Mouse (Mus musculus) mouse embryonic stem cell (cell line): ENCODE data around the gene Mfn1.

Source experiments
- in situ Hi-C, 2 experiments: fragments of 300-500 bp; cut with MboI; formaldehyde crosslinking; loops; 1 replicate in 1 of 2; 3 replicates in 1 of 2; pipeline ENCODE4 v1.14.3; 2019 to 2020; ENCODE audit warnings: low sequenced_read_pairs in 2 of 2, low pct_unique_long_range_greater_than_20kb in 1 of 2, mixed read lengths in 1 of 2; ENCODE audit not compliant: unreplicated experiment in 1 of 2

The Mfn1 gene

GRCm38 (mm10) chr3:32529303-32529898, at the start of gene Mfn1:
Gene Mfn1, plus strand, starts transcription at chr3:32529465.
- in situ Hi-C loops = no loop called here

GRCm38 (mm10) chr3:32479961-32480360, 49.3 kb upstream of the Mfn1 start:
- in situ Hi-C loops = no loop called here

GRCm38 (mm10) chr3:32483035-32483434, 46.2 kb upstream of the Mfn1 start:
- in situ Hi-C loops = no loop called here

- in situ Hi-C loops = no loop called here
These were observed 42.7 kb upstream of the Mfn1 start for GRCm38 (mm10) chr3:32486543-32486942.

GRCm38 (mm10) chr3:32488172-32488571, 41.1 kb upstream of the Mfn1 start:
- in situ Hi-C loops = no loop called here

GRCm38 (mm10) chr3:32490076-32490927, 39.0 kb upstream of the Mfn1 start:
- in situ Hi-C loops = no loop called here

- in situ Hi-C loops = no loop called here
These were observed 38.3 kb upstream of the Mfn1 start for GRCm38 (mm10) chr3:32490928-32491315.

GRCm38 (mm10) chr3:32492097-32493090, 36.9 kb upstream of the Mfn1 start, which contains the start of gene Kcnmb3:
Gene Kcnmb3, minus strand, starts transcription at chr3:32492231.
- in situ Hi-C loops = no loop called here

GRCm38 (mm10) chr3:32494387-32495087, 34.7 kb upstream of the Mfn1 start:
- in situ Hi-C loops = no loop called here

- in situ Hi-C loops = no loop called here
These were observed 34.0 kb upstream of the Mfn1 start for GRCm38 (mm10) chr3:32495088-32495770.

- in situ Hi-C loops = no loop called here
These were observed 33.2 kb upstream of the Mfn1 start for GRCm38 (mm10) chr3:32495856-32496710.

GRCm38 (mm10) chr3:32496711-32497070, 32.6 kb upstream of the Mfn1 start:
- in situ Hi-C loops = no loop called here

- in situ Hi-C loops = loop anchor here (5.0 to 10.0 kb wide), 2 partner anchors 113 to 126 kb away; no protein-coding TSS in a partner anchor
These were observed 28.9 kb upstream of the Mfn1 start for GRCm38 (mm10) chr3:32500346-32500745.

GRCm38 (mm10) chr3:32505841-32506240, 23.4 kb upstream of the Mfn1 start:
- in situ Hi-C loops = loop anchor here in 1 of 2 experiments (10.0 kb wide), 1 partner anchor 131 kb away; no protein-coding TSS in a partner anchor

GRCm38 (mm10) chr3:32506366-32507225, 22.7 kb upstream of the Mfn1 start:
- in situ Hi-C loops = loop anchor here in 1 of 2 experiments (10.0 kb wide), 1 partner anchor 132 kb away; no protein-coding TSS in a partner anchor
